Mouse (Mus musculus) CH12.LX (cell line): Measurements from ENCODE around the gene Adamtsl3. TPM values are rescaled to one million over a fixed set of nuclear protein-coding genes. Genes with fewer than 3 reads are reported as not detected.

Experiments used
- DNase-seq: peaks from one replicate; pipeline ENCODE4 v3.0.0-alpha.2; 2013; ENCODE audit errors: extremely low read depth
- H3K27ac ChIP-seq: 2 replicates; pipeline ENCODE4 v1.5.1; 2012; ENCODE audit warnings: low read depth, mild to moderate bottlenecking, control low read depth, moderate library complexity; ENCODE audit not compliant: insufficient read depth
- H3K27me3 ChIP-seq: replicated peaks from 2 replicates; pipeline ENCODE3; 2012; ENCODE audit warnings: inconsistent platforms
- H3K36me3 ChIP-seq, 2 experiments: replicated peaks in 1 of 2; 2 replicates each; pipeline versions ENCODE3 to v1.6.1; 2012; ENCODE audit warnings: inconsistent platforms in 1 of 2, low read length in 1 of 2, mild to moderate bottlenecking in 1 of 2, mixed read lengths in 1 of 2, moderate library complexity in 1 of 2; ENCODE audit not compliant: control insufficient read depth in 1 of 2, insufficient read depth in 1 of 2
- H3K4me1 ChIP-seq, 2 experiments: 2 replicates each; pipeline ENCODE4 v1.6.1; 2012; ENCODE audit warnings: inconsistent platforms in 1 of 2, moderate library complexity in 1 of 2; ENCODE audit not compliant: insufficient read depth in 2 of 2, control insufficient read depth in 1 of 2
- H3K4me2 ChIP-seq: 2 replicates; pipeline ENCODE4 v1.6.1; 2012; ENCODE audit warnings: low read depth, mild to moderate bottlenecking, control low read depth; ENCODE audit not compliant: poor library complexity, insufficient read depth, severe bottlenecking
- H3K4me3 ChIP-seq, 3 experiments: fragments of 150-350 bp in 1 of 3; sonication (generic) in 1 of 3; replicated peaks in 1 of 3; 2 replicates each; pipeline versions ENCODE3 to v1.5.1; 2011 to 2012; ENCODE audit warnings: low read depth in 2 of 3, low read length in 2 of 3, mild to moderate bottlenecking in 2 of 3, moderate library complexity in 2 of 3, control low read depth in 1 of 3, improper control_type of control experiment in 1 of 3, inconsistent platforms in 1 of 3, mixed read lengths in 1 of 3; ENCODE audit not compliant: poor library complexity in 1 of 3
- H3K79me2 ChIP-seq: replicated peaks from 2 replicates; pipeline ENCODE4 v1.6.1; 2012; ENCODE audit warnings: mild to moderate bottlenecking, moderate library complexity; ENCODE audit not compliant: control insufficient read depth, poor library complexity, insufficient read depth, severe bottlenecking; ENCODE audit errors: extremely low read depth
- H3K9ac ChIP-seq: 2 replicates; pipeline ENCODE4 v1.6.1; 2012; ENCODE audit warnings: low read depth, mild to moderate bottlenecking, control low read depth, moderate library complexity; ENCODE audit not compliant: insufficient read depth
- H3K9me3 ChIP-seq: replicated peaks from 2 replicates; pipeline ENCODE3; 2012; ENCODE audit warnings: low read length, inconsistent platforms, mixed read lengths
- BHLHE40 ChIP-seq: IDR thresholded peaks from 2 replicates; pipeline ENCODE4 v1.6.1; 2011; ENCODE audit warnings: mild to moderate bottlenecking, low read depth, low read length, improper control_type of control experiment
- CHD1 ChIP-seq: IDR thresholded peaks from 2 replicates; pipeline ENCODE4 v1.6.1; 2012; ENCODE audit warnings: low read depth, low read length, improper control_type of control experiment, inconsistent platforms
- CHD2 ChIP-seq: IDR thresholded peaks from 2 replicates; pipeline ENCODE4 v1.6.1; 2011; ENCODE audit warnings: low read length, improper control_type of control experiment
- CTCF ChIP-seq, 2 experiments: IDR thresholded peaks in 1 of 2; conservative IDR thresholded peaks in 1 of 2; 2 replicates each; pipeline ENCODE4 v1.5.1; 2011 to 2012; ENCODE audit warnings: low read depth in 2 of 2, low read length in 2 of 2, improper control_type of control experiment in 1 of 2, inconsistent platforms in 1 of 2, mild to moderate bottlenecking in 1 of 2, moderate library complexity in 1 of 2
- E2F4 ChIP-seq: IDR thresholded peaks from 2 replicates; pipeline ENCODE4 v1.6.1; 2011; ENCODE audit warnings: low read depth, low read length, improper control_type of control experiment; ENCODE audit not compliant: insufficient replicate concordance
- ELF1 ChIP-seq: IDR thresholded peaks from 2 replicates; pipeline ENCODE4 v1.6.1; 2014; ENCODE audit warnings: low read depth, mild to moderate bottlenecking, inconsistent platforms, low read length, improper control_type of control experiment
- EP300 ChIP-seq: IDR thresholded peaks from 2 replicates; pipeline ENCODE4 v1.6.1; 2011; ENCODE audit warnings: low read length, improper control_type of control experiment
- ETS1 ChIP-seq: conservative IDR thresholded peaks from 2 replicates; pipeline ENCODE4 v1.6.1; 2012; ENCODE audit warnings: low read depth, mild to moderate bottlenecking, inconsistent platforms, low read length, improper control_type of control experiment, moderate library complexity
- GABPA ChIP-seq: IDR thresholded peaks from 2 replicates; pipeline ENCODE4 v1.6.1; 2012; ENCODE audit warnings: low read depth, low read length, improper control_type of control experiment, inconsistent platforms; ENCODE audit not compliant: insufficient replicate concordance
- IRF4 ChIP-seq: IDR thresholded peaks from 2 replicates; pipeline ENCODE4 v1.6.1; 2014; ENCODE audit warnings: low read depth, mild to moderate bottlenecking, inconsistent platforms, low read length, improper control_type of control experiment
- JUN ChIP-seq: IDR thresholded peaks from 2 replicates; pipeline ENCODE4 v1.6.1; 2011; ENCODE audit warnings: low read depth, mild to moderate bottlenecking, low read length, improper control_type of control experiment, moderate library complexity; ENCODE audit not compliant: insufficient read depth
- JUND ChIP-seq: conservative IDR thresholded peaks from 2 replicates; pipeline ENCODE4 v1.6.1; 2011; ENCODE audit warnings: low read depth, low read length, improper control_type of control experiment
- KAT2A ChIP-seq: IDR thresholded peaks from 2 replicates; pipeline ENCODE4 v1.6.1; 2012; ENCODE audit warnings: low read length, improper control_type of control experiment, inconsistent platforms; ENCODE audit not compliant: insufficient replicate concordance
- MAFK ChIP-seq: IDR thresholded peaks from 2 replicates; pipeline ENCODE4 v1.6.1; 2011; ENCODE audit warnings: low read length, improper control_type of control experiment; ENCODE audit not compliant: insufficient replicate concordance
- MAZ ChIP-seq: IDR thresholded peaks from 2 replicates; pipeline ENCODE4 v1.6.1; 2012; ENCODE audit warnings: low read depth, mild to moderate bottlenecking, inconsistent platforms, low read length, improper control_type of control experiment, moderate library complexity
- MEF2A ChIP-seq: IDR thresholded peaks from 2 replicates; pipeline ENCODE4 v1.6.1; 2014; ENCODE audit warnings: low read depth, mild to moderate bottlenecking, inconsistent platforms, low read length, improper control_type of control experiment, borderline replicate concordance
- NELFE ChIP-seq: IDR thresholded peaks from 2 replicates; pipeline ENCODE4 v1.6.1; 2011; ENCODE audit warnings: low read depth, low read length, improper control_type of control experiment
- NRF1 ChIP-seq: IDR thresholded peaks from 2 replicates; pipeline ENCODE4 v1.6.1; 2014; ENCODE audit warnings: low read depth, mild to moderate bottlenecking, inconsistent platforms, low read length, improper control_type of control experiment, moderate library complexity
- PAX5 ChIP-seq: IDR thresholded peaks from 2 replicates; pipeline ENCODE4 v1.6.1; 2012; ENCODE audit warnings: low read length, inconsistent platforms, mixed read lengths
- RAD21 ChIP-seq: IDR thresholded peaks from 2 replicates; pipeline ENCODE4 v1.6.1; 2011; ENCODE audit warnings: low read depth, mild to moderate bottlenecking, low read length, improper control_type of control experiment, moderate library complexity
- USF1 ChIP-seq: IDR thresholded peaks from 2 replicates; pipeline ENCODE4 v1.6.1; 2014; ENCODE audit warnings: low read depth, mild to moderate bottlenecking, inconsistent platforms, low read length, improper control_type of control experiment
- USF2 ChIP-seq: conservative IDR thresholded peaks from 2 replicates; pipeline ENCODE4 v1.6.1; 2011; ENCODE audit warnings: low read depth, low read length, improper control_type of control experiment
- ZKSCAN1 ChIP-seq: IDR thresholded peaks from 2 replicates; pipeline ENCODE4 v1.6.1; 2012; ENCODE audit warnings: low read depth, inconsistent platforms, low read length, improper control_type of control experiment, borderline replicate concordance
- ZMIZ1 ChIP-seq: IDR thresholded peaks from 2 replicates; pipeline ENCODE4 v1.6.1; 2012; ENCODE audit warnings: low read depth, mild to moderate bottlenecking, inconsistent platforms, low read length, improper control_type of control experiment
- ZNF384 ChIP-seq: IDR thresholded peaks from 2 replicates; pipeline ENCODE4 v1.6.1; 2012; ENCODE audit warnings: low read depth, low read length, improper control_type of control experiment, inconsistent platforms
- dilution Hi-C: fragments of 300-500 bp; cut with MboI; formaldehyde crosslinking; loops from 2 replicates; pipeline ENCODE4 v1.14.3; 2020; ENCODE audit warnings: low sequenced_read_pairs; ENCODE audit not compliant: extremely low pct_unique_long_range_greater_than_20kb, extremely low pct_ligation_motif_present
- in situ Hi-C: fragments of 300-500 bp; cut with MboI; formaldehyde crosslinking; loops from 3 replicates; pipeline ENCODE4 v1.14.3; 2019; ENCODE audit warnings: low sequenced_read_pairs, low pct_ligation_motif_present, low pct_unique_long_range_greater_than_20kb, mixed read lengths
- polyA plus RNA-seq: library from polyadenylated mRNA; unstranded; fragments of >175 nt; gene quantifications from 2 replicates; pipeline ENCODE4 v1.2.1, GENCODE M21; 2012; ENCODE audit warnings: low read depth; ENCODE audit not compliant: insufficient read length
- total RNA-seq, 2 experiments: library from RNA; depleted of rRNA; stranded (reverse); fragments of 300-350 nt in 1 of 2; fragments of >200 nt in 1 of 2; gene quantifications; 2 replicates each; pipeline ENCODE4 v1.2.3; 2012 to 2014

Adamtsl3 gene
- total and polyA plus RNA-seq, 3 experiments: not detected

DNA sequence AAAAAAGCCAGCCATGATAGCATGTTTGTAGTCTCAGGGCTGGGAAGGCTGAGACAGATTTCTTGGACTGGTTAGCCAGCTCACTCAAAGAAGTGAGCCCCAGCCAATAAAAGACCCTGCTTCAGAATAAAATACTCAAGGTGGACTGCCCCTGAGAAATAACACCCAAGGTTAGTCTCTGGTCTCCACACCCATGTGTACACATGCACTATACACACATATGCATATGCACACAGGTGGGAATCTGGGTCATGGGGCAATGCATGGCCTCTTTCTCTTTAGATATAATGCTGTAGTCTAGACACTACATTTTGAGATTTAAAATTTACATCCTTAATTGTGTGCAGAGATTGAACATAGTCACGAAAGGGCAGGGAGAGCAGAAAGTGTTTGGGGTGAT lies 88.8 kb downstream of the Adamtsl3 start:
- no peak for TF ChIP-seq USF2
- TF ChIP-seq ZKSCAN1: no peak
- no peak for TF ChIP-seq MEF2A
- TF ChIP-seq GABPA: no peak
- no peak for TF ChIP-seq CHD1
- no peak for TF ChIP-seq MAFK
- no peak for TF ChIP-seq ZMIZ1
- TF ChIP-seq ELF1: no peak
- TF ChIP-seq E2F4: no peak
- no peak for TF ChIP-seq EP300
- no peak for TF ChIP-seq JUN
- TF ChIP-seq NELFE: no peak
- no peak for TF ChIP-seq BHLHE40
- no peak for TF ChIP-seq ETS1
- no peak for DNase-seq

DNA sequence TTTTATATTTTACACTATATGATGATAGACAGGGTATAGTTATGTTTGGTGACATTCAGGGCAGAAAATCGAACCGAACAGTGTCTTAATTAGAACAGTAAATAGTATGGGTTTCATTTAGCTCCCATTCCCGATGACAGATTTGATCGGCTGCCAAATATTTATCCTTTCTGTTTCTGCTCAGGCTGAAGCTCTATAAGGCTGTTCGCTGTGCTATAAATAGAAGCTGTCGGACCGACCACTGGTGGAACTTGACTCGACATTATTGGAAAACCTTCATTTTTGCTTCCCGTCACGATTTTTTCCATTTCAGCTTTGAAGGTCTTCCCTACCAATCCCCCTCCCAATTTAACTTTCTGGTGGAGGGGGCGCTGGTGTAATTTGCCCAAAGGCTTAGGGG lies 89.9 kb downstream of the Adamtsl3 start:
- H3K36me3 ChIP-seq: no peaks in the 10 kb centered on the region
- dilution Hi-C loops (no loop called here), in situ Hi-C loops (no loop called here)
- H3K79me2 ChIP-seq: no peaks in the 10 kb centered on the region
- no peaks in the 10 kb centered on the region for H3K4me1 ChIP-seq
- H3K4me3 ChIP-seq: no peak overlapping the region
- no peaks in the 10 kb centered on the region for H3K9me3 ChIP-seq
- DNase-seq: no peak
- TF ChIP-seq ZMIZ1 (no peak), NRF1 (no peak), MAFK (no peak), ETS1 (no peak), PAX5 (no peak), KAT2A (no peak), CTCF (conservative IDR thresholded peaks at IDR 0.05 in 1 of 2, IDR thresholded peaks at IDR 0.05 in 1 of 2; ENCODE audit: low read depth in 2 of 2, low read length in 2 of 2) (no peak), EP300 (no peak), E2F4 (no peak), JUND (no peak), NELFE (no peak), MAZ (no peak), JUN (no peak), RAD21 (no peak), USF1 (no peak), CHD2 (no peak), ZNF384 (no peak), IRF4 (no peak), BHLHE40 (no peak)
- no peak overlapping the region for H3K4me2 ChIP-seq
- no peak overlapping the region for H3K9ac ChIP-seq
- no peak overlapping the region for H3K27ac ChIP-seq
- H3K27me3 ChIP-seq: peaks cover 1% of the 10 kb centered on the region

More for the DNA sequence above, 88.8 kb downstream of the Adamtsl3 start:
- in situ Hi-C loops (no loop called here), dilution Hi-C loops (no loop called here)
- no peaks in the 10 kb centered on the region for H3K9me3 ChIP-seq
- H3K9ac ChIP-seq: no peak overlapping the region
- H3K36me3 ChIP-seq: no peaks in the 10 kb centered on the region
- no peak overlapping the region for H3K4me2 ChIP-seq
- H3K4me3 ChIP-seq: no peak overlapping the region
- no peaks in the 10 kb centered on the region for H3K79me2 ChIP-seq
- H3K27me3 ChIP-seq: peaks cover 1% of the 10 kb centered on the region
- no peak overlapping the region for H3K27ac ChIP-seq
- no peaks in the 10 kb centered on the region for H3K4me1 ChIP-seq
